Mouse (Mus musculus): ENCODE results near the gene Plekha6.

DNA sequence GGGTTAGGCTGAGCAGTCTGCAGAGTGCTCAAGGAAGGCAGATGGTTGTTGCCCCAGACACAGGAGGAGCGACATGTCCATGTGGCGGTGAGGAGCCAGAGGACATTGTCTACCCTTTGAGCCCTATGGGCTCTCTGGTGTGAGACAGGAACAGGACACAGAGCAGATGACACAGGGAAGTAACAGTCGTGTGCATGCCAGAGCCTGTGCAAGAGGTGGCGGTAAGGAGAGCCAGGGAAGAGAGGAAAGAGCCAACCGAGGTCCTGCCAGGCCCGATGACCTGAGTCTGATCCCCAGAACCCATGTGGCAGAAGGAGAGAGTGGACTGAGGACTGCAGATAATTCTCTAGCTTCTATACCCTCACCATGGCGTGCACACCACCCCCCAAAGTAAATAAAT is 99.1 kb downstream of the Plekha6 start:
- TF ChIP-seq POLR2A (IDR thresholded peaks at IDR 0.05; ENCODE audit: low read depth, low read length) = no peak
- TF ChIP-seq CTCF (IDR thresholded peaks at IDR 0.05; ENCODE audit: extremely low read depth, insufficient read length, insufficient replicate concordance, low read depth, low read length) = no peak

Data from small intestine, adult 2 months (tissue).